Mouse (Mus musculus) layer of hippocampus, adult 9-11 months (tissue): ENCODE measurements around the gene H2afj.
A peak's percentile ranks its signal among the peaks of the same experiment; 100 is the strongest.
"Not testable (repeated sequence)": the region's sequence is repeated elsewhere in the genome, so short reads cannot be mapped to it uniquely, and the experiment has no call there.

ENCODE experiments used
- DNase-seq: peaks from one replicate; pipeline ENCODE4 v3.0.0; 2022

H2afj gene

DNA sequence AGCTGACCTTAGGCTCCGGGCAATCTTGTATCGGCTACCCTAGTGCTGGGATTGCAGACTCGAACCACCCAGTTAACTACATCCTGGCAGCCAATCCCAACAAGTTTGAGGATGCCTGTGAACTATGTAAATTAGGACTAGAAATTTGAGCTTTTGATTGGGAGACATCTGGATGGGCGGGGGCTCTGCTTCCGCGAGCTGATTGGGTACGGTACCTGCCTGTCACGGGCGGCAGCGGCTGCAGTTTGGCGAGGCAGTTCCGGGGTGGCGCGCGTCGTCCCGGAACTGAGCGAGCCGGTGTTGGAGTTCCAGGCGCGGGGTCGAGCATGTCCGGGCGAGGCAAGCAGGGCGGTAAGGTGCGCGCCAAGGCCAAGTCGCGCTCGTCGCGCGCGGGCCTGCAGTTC, at the start of gene H2afj:
TSS of gene H2afj (plus strand) at position 231 of the 404 bp plus-strand sequence.
- peak; percentile 97 for DNase-seq

DNA sequence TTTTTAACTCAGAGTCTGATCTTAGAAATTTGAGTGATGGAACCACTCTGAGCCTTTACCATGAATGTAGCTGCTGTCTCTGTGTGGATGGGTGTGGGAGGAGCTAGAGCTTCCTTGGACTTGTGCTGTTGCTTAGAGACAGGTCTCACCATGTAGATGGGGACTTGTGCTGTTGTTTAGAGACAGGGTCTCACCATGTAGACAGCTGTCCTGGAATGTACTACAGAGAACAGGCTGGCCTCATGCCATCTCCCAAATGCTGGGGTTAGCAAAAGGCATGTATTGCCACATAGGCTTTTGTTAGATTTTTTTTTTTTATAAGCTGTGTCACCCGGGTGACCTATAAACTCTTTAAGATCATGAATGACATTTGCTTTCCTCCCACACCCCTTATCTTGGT, 44.1 kb upstream of the H2afj start:
- DNase-seq = no peak

DNA sequence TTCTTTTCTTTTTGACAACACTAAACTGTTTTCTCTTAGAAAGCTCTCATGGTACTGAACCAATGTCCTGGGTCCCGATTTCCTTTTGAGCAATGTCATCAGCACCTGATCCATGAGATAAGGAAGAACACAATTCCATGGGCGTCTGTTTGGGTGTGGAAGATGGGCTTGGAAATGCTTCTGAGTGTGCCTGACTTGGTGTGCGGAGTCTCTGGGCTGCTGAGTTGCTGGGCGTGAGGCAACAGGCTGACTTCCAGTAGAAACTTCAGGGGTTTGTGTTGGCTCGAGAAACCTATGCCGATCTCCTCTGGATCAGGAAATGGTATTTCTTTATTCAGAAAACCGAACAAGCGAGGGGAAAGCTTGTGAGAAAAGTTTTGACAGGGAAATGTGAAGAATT, 38.9 kb upstream of the H2afj start:
- no peak for DNase-seq

DNA sequence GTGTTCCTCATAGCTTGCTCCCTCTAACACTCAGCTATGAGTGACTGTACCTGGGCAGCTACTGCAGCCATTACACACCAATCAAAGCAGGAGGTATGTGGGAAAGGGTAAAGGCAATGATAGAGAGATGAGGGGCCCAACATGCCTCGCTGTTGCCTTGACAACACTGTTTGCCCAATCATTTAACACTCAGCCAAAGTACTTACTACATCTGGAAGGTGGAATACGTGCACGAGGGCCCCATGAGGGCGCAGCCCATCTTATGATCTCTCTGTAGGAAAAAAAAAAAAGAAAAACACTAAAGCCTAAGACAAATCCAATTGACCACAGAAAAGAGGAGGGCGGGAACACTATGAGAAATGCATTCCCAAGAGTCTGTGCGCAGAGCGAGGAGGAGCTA, 38.2 kb upstream of the H2afj start:
- DNase-seq = no peak

DNA sequence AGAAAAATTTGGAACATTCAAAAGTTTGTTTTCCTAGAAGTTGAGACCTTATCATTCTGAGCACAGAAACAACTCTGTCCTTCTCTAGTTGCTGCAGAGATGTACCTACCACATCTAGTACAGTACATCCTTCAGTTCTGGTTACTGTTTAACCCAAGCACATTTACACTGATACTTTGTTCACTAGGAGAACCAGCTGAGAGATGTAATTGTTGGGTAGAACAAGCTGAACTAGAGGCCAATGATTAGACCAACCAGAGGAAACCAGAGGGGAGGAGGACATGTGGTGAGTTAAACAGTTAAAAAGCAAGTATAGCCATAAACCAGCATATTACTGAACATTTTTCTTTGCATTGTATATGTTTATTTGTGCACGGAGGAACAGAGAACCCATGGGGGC, 31.7 kb upstream of the H2afj start:
- DNase-seq = no peak

DNA sequence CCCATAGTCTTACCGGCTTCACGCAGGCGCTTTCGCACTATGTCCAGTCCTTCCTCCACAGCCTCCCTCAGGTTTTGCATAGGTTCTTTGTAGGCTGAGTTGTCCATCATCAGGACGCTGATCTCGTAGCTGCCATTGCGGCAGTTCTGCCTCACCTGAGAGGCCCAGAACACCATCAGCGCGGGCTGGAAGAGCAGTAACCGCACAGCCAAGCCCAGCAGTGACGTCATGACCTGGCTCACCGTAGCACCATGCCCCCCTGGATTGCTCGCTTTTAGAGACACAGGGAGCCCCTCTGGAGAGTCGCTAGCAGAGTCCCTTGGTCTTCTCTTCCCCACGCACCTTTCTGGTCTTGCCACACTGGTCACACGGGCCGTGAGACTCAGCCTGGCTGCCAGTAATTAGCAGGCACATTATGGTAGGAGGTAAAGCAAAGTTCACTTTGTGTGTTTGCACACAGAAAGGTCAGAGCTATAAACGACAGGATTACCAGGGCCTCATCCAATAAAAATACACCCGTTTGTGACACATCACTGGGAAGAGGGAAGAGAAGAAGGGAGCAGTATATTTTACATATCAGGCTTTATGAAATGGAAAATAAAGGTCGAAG, 26.6 kb upstream of the H2afj start, which contains the start of gene Gucy2c:
TSS of gene Gucy2c (minus strand) at position 389 of the 610 bp plus-strand sequence.
- DNase-seq = no peak

DNA sequence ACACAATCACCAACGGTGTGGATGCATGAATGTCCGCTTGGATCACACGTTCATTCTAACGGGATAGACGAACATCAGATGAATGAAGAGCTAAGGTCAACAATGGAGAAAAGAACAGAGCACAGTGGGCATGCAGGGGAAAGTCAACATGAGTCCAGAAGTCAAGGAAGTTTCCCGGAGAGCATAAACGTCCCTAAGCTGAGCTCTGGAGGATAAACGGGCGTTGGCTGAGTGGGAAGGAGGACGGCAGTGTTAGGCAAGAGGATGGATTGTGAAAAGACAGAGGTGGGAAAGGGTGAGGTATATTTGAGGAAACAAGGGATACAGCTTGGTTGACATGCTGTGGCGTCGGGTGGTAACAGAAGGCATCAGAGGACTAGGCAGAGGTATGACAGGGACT, 25.9 kb upstream of the H2afj start:
- DNase-seq = no peak

DNA sequence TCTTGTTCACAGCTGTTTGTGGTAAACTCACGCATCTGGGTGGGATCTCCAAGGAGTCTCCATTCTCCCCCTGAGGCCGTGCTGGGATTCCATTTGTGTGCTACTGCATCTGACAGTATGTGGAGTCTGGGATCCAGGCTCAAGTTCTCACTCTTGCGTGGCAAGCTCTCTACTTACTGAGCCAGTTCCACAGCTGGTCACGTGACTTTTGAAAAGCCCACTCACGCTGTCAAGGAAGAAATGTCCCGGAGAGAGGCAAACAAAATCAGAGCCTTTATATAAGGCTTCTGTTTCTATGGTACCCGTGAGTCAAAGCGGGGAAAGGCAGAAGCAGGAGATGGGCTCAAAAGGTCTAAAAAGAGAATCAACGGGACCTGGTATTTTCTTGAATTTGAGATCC, 25.3 kb upstream of the H2afj start:
- peak; percentile 33 for DNase-seq

DNA sequence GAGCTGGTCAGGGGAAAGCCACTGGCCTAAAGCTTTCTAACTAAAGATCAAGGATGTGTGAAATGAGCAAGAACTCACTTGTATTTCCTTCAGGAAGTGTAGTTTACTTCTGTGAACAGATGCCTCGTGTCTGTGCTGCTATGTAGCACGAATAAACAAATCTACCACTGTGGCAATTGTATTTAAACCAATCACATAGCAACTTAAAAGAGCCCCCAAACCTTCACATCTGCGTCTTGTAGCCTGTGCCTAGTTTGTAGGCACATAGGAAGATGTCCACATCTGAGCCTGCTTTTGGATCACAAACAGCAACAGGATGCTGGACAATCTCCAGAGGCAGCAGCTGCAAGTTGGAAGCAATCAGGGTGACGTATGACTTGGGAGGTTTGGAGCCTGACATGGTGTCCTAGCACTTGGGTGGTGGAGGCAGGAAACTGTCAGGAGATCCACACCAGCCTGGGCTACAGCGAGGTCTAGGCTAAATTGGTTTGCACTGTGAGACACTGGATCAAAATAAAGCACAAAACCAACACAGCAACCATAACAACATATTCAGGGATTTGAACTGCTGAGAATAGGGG, 18.6 kb upstream of the H2afj start:
- DNase-seq = no peak

DNA sequence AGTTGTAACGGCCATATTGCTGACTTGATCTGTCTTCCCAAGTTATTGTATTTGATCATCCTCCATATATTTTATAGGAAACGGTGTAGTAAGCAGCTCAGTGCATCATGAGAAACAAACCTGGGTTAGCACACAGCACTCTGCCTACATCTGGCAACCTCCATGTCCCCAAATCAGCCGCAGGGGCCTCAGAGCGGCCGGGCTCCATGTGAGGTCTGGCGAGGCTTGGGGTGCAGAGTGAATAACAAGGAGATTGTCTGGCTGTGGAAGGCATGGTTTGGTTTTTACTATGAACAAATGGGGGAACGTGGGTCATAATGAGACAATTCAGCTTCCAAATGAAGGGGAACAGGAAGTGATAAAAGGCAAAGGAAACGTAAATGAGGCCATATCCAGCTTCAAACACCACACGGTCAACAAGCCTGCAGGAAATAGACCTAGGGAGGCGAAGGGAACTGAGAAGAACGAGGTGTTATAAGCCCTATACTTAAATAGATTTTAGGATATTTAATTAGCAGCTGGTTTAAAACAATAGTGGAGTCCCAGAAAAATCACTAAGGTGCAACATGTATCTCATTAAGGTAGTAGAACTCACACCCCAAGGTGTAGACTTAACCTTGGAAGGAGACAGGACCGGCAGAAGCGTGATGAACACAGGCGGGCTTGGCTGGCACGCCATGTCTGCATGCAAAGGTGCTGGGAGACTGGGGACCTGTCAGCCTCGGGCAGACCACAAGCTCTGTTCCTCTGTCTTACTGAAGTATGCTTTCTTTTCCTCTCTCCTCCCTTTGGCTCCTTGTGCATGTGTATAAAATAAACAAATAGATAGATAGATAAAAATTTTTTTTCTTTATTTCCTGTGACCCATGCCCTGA, 14.9 kb upstream of the H2afj start:
- no peak for DNase-seq

DNA sequence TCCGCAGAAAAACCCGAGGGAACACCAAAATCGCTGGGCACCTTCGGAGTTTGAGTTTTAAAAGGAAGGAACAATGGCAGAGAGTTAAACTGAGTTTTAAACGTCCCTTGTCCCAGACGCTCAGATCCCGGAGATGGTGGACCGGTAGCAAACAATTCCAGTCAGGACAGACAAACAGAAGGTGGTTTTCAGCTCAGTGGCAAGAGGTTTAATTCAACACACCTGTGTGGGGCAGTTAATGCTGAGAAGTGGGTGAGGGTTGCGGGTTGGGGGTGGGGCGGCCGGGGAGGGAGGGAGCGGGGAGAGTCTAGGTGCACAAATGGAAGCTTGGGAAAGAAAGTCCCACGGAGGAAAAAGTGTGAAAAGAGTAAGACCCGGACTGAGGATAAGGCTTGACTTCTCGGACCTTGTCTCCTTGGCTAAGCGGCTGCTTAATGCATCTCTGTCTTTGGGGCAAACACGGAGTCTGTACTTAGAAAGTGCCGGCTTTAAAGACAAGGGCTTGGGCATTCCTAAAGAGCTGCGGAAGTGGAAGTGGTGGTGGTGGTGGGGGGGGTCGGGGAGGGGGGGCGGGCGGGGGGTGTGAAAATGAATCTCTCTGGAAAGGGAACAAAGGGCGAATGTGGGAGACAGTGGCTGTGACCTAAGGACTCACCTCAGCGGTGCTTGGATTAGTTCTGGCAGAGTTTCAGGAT, 14.1 kb upstream of the H2afj start:
- no peak for DNase-seq

DNA sequence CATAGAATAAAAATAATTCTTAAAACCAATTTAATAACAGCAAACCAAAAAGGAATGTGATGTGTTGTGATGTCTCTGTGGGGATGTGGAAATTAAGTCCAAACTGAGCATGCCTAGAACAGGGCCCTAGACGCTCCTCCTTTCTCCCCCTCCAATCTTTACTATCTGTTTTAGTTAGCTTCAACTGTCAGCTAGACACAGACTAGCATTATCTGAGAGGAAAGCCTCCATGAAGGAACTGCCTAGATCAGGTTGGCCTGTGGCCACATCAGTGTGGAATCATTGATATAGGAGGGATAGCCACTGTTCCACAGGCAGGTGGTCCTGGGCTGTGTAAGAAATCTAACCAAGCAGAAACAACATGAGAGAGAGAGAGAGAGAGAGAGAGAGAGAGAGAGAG, 12.9 kb upstream of the H2afj start:
- no peak for DNase-seq

DNA sequence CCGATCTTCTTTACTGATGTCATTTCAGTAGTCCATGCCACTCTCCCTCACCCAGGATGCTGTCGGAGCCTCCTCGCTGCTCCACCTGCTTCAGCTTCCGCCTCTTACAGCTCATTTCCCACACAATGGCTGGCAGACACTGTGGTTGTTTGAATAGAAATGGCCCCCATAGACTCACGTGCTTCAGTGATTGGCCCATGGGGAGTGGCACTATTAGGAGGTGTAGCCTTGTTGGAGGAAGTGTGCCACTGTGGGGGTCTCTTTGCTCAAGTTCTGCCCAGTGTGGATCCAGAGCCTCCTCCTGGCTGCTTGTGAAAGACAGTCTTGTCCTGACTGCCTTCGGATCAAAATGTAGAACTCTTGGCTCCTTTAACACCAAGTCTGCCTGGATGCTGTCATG, 12.2 kb upstream of the H2afj start:
- no peak for DNase-seq

DNA sequence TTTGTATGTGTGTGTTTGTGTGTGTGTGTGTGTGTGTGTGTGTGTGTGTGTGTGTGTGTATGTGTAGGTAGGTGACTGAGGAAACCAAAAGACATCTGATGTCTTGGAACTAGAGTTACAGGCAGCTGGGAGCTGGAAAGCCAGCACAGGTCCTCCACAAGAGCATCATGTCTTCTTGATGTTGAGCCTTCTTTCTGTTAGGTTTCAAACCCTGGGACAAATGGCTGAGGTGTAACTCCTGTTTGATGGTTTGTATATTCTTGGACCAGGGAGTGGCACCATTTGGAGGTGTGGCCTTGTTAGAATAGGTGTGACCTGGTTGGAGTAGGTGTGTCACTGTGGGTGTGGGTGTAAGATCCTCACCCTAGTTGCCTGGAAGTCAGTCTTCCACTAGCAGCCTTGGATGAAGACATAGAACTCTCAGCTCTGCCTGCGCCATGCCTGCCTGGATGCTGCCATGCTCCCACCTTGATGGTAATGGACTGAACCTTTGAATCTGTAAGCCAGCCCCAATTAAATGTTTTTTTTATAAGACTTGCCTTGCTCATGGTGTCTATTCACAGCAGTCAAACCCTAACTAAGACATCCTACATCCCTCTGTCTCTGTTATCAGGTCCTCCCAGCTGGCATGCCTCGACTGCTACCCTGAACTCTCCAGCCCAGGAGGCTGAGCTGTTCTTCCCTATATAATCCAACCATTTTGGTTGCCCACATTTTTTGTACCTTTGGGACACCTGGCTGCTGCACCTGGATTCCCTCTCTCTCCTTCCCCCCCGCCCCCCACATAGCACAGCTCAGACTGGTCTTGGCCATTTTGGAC, 10.0 kb upstream of the H2afj start:
- DNase-seq = not testable (repeated sequence)

DNA sequence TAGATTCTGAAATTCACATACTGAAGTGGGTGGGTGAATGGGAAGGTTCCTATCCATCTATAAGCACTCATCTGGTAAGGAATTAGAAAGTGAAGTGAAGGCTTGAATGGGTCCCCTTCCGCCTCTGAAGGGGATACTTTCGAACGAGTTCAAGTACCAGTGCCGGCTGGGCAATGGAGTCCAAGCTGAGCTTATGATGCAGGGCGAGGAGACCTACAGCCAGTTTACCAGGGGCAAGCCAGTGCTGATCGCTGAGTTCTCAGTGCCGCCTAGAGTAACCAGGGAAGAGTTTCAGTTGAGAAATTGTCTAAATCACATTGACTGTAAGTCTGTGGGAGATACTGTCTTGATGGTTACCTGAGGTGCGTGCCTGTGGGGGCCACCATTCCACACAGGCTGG, 7.3 kb upstream of the H2afj start:
- no peak for DNase-seq

DNA sequence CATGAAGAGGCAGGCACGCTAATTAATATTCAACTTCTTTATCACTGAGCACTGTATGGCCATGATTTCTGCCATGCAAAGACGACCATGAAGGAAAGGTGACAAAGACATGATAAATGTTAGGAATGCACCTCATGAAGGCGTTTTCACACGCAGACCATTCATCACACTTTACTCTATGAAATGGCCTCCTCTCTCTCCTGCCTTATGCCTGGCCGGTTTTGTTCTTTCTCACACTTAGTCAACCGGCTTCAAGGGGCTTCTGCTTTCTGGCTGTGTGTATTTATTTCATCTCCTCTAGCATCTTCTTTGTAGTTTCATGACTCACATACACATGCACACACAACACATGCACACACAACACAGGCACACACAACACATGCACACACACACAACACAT, 6.8 kb upstream of the H2afj start:
- no peak for DNase-seq

DNA sequence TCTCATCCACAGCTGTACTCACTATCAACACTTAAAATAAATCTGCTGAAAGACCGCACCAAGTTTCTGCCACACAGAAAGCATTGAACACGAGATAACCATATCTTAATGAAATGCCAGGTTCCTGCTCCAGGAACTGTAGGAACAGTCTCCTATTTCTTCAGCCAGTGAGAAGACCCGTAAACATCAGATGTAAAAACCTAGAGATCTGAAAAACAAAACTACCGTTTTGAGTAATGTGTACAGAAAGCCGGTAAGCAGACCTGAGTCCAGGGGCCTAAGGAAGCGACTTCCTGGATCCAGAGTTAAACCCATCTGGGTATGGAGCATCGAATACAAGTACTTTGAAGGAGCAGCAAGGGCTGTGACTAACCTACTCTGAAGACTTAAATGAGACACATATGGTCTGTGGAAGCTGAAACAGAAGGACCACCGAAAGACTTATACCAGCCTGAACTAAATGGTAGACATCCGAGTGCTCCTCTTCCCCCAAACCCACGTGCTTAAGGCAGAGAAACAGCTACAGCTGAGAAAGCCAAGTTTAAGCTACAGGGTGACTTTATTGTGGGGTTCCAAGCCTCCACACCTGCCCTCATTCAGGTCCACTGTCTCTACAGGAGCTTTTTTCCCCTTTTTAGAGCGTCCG, 4.8 kb upstream of the H2afj start:
- DNase-seq = no peak

DNA sequence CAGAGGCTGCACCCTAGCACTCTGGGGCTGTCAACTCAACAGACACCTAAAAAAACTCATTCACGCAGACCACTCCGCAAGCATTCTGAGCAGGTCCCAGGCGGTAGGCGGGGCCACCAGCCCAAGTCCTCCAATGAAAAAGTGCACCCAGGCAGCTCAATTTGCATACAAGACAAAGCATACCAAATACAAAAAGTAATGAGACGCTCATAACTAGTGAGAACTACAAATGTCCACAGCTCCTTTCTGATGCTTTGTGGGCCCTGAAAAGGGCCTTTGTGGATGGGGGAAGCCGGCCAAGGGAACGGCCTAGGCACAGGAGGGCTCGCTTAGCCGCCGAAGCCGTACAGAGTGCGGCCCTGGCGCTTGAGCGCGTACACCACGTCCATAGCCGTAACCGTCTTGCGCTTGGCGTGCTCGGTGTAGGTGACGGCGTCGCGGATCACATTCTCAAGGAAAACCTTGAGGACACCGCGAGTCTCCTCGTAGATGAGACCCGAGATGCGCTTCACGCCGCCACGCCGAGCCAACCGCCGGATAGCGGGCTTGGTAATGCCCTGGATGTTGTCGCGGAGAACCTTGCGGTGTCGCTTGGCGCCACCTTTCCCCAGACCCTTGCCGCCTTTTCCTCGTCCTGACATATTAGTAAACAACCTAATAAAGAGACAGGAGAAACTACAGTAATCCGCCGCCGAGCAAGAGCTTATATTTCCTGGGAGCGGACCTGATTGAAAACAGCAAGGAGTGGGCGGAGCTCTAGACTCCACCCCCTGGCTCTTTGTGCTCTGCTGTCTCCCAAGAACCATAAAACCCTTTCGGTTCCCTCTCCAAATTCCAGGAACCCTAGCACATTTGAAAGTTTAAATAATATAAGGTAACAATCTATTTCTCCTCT, 4.1 kb upstream of the H2afj start, which contains the start of gene Hist4h4:
TSS of gene Hist4h4 (minus strand) at position 677 of the 895 bp plus-strand sequence.
- peak; percentile 96 for DNase-seq

DNA sequence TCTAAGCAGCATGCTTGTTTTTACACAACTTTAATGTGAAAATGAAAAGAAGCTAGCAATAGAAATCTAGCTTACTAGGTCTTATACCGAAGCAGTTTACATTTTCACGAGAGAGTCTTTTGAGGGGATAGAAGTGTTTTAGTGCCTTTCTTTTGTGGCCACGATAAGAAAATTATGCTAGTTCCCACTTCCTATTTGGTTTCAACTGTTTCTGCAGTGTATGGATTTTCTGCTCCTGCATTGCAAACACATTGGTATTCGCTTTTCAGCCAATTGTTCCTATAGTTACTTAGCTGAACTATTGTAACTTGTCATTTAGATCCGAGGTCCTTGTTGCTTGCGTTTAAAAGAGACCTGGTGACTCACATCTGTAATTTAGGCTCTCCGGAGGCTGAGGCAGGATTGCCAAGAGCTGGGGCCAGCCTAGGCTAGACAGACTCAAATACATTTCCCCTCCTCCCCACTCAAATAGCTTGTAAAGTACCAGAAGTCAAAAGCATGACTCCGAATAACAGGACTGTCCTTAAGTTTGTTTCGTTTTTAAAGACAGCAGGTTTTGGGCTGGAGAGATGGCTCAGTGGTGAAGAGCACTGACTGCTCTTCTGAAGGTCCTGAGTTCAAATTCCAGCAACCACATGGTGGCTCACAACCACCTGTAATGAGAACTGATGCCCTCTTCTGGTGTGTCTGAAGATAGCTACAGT, 3.2 kb upstream of the H2afj start:
- DNase-seq = no peak

DNA sequence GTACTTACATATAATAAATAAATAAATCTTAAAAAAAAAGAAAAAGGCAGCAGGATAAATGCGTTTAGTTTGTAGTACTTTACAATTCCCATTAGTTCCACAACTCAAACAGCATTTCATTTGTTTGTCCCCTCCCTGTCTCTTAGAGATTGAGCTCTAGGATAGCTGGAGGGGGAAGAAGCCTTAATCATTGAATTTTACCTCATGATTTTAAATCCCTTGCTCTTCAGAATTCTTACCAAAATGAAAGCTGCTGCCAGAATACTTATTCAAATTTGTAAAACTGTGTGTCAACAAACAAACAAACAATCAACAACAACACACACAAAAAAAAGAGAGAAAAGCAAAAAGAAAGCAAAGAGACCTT, 2.7 kb upstream of the H2afj start:
- no peak for DNase-seq
